Comparison of ENCODE assay signal across 19 mouse cellular contexts in genomic region chr5:23586531-23587453, GRCm38 (mm10).
DNase-seq lines count a peak whose midpoint lies in the region; ATAC-seq lines count a peak whose summit lies in the region.
"Had no signal": no experiment of that assay in that cellular context is flagged by ENCODE, and none has a peak within 500 bp of the region (broad histone marks: within the 10 kb centered on the region; RNA-seq: fewer than 3 reads in every experiment).

No protein-coding gene starts in this region.

- no peaks in the 10 kb centered on the region for H3K9me3 ChIP-seq in liver, embryonic 16.5 days (replicated peaks; ENCODE audit: control insufficient read depth, low read length)
- no peaks in the 10 kb centered on the region for H3K9me3 ChIP-seq in liver, embryonic 11.5 days (ENCODE audit: control insufficient read depth, low read length)
- no peaks in the 10 kb centered on the region for H3K9me3 ChIP-seq in embryonic facial prominence, embryonic 12.5 days
- H3K9me3 ChIP-seq: G1E; limb, embryonic 13.5 days had no signal

- H3K4me2 ChIP-seq in liver, embryonic 16.5 days (ENCODE audit: low read depth, low read length): no peak overlapping the region
- no peak overlapping the region; the same call in 1 of the 2 replicates for H3K4me2 ChIP-seq in liver, embryonic 11.5 days
- no peak overlapping the region for H3K4me2 ChIP-seq in embryonic facial prominence, embryonic 12.5 days (replicated peaks)
- H3K4me2 ChIP-seq: limb, embryonic 13.5 days had no signal

- ATAC-seq in liver, embryonic 16.5 days (ENCODE audit: low read depth): peak; percentile 56
- ATAC-seq in liver, embryonic 11.5 days (replicated peaks; ENCODE audit: low FRiP score): no peak
- ATAC-seq in embryonic facial prominence, embryonic 12.5 days (ENCODE audit: insufficient number of reproducible peaks, insufficient read depth, low FRiP score, low TSS enrichment): 0 out of 2 replicates have a peak, but pooled peaks have one; percentile 52
- ATAC-seq: forebrain, postnatal 0 days; midbrain, embryonic 16.5 days had no signal

- H3K27ac ChIP-seq in liver, embryonic 16.5 days (ENCODE audit: low read length): no peak overlapping the region
- H3K27ac ChIP-seq in liver, embryonic 11.5 days (ENCODE audit: low read depth, low read length): no peak overlapping the region
- no peak overlapping the region for H3K27ac ChIP-seq in embryonic facial prominence, embryonic 12.5 days
- H3K27ac ChIP-seq: limb, embryonic 13.5 days had no signal

- H3K4me1 ChIP-seq in liver, embryonic 16.5 days (ENCODE audit: control insufficient read depth, low read depth, low read length): no peaks in the 10 kb centered on the region
- peaks cover 2% of the 10 kb centered on the region; the same call in 1 of the 2 replicates for H3K4me1 ChIP-seq in liver, embryonic 11.5 days (replicated peaks; ENCODE audit: control insufficient read depth, insufficient read depth, low read length)
- H3K4me1 ChIP-seq in embryonic facial prominence, embryonic 12.5 days: peaks cover 17% of the 10 kb centered on the region; the same call in 1 of the 2 replicates

- H3K27me3 ChIP-seq in liver, embryonic 16.5 days (ENCODE audit: control insufficient read depth, insufficient read depth, low read depth, low read length): no peaks in the 10 kb centered on the region
- no peaks in the 10 kb centered on the region for H3K27me3 ChIP-seq in liver, embryonic 11.5 days (replicated peaks; ENCODE audit: control insufficient read depth, insufficient read depth, low read length)
- no peaks in the 10 kb centered on the region for H3K27me3 ChIP-seq in embryonic facial prominence, embryonic 12.5 days
- H3K27me3 ChIP-seq: limb, embryonic 13.5 days had no signal

- H3K36me3 ChIP-seq in liver, embryonic 16.5 days (ENCODE audit: control insufficient read depth, insufficient read depth): no peaks in the 10 kb centered on the region
- no peaks in the 10 kb centered on the region for H3K36me3 ChIP-seq in liver, embryonic 11.5 days (ENCODE audit: control insufficient read depth, insufficient read depth, low read length)
- no peaks in the 10 kb centered on the region for H3K36me3 ChIP-seq in embryonic facial prominence, embryonic 12.5 days
- H3K36me3 ChIP-seq: limb, embryonic 13.5 days had no signal

- WGBS in liver, embryonic 16.5 days (ENCODE audit: insufficient replicate concordance): 66% methylated on average over 13 of the region's 13 CpGs
- WGBS in liver, embryonic 11.5 days: 78% methylated on average over 13 of the region's 13 CpGs
- 78% methylated on average over 13 of the region's 13 CpGs for WGBS in embryonic facial prominence, embryonic 12.5 days

- H3K9ac ChIP-seq in liver, embryonic 16.5 days (ENCODE audit: low read depth, low read length): no peak overlapping the region
- no peak overlapping the region for H3K9ac ChIP-seq in liver, embryonic 11.5 days (ENCODE audit: low read depth, low read length)
- no peak overlapping the region for H3K9ac ChIP-seq in embryonic facial prominence, embryonic 12.5 days
- H3K9ac ChIP-seq: forebrain, postnatal 0 days; limb, embryonic 13.5 days had no signal

- DNase-seq in liver, embryonic 11.5 days (ENCODE audit: low spot score): no peak
- peak; percentile 12 for DNase-seq in forelimb bud, embryonic 11.5 days (ENCODE audit: low read depth, low spot score)
- peak; percentile 18 for DNase-seq in skeletal muscle tissue, adult 2 months (ENCODE audit: low read depth, low spot score)
- no peak for DNase-seq in urinary bladder, postnatal 4 days (ENCODE audit: low spot score in 2 of 2)
- no peak for DNase-seq in layer of hippocampus, adult 11-12 months (ENCODE audit: low spot score)
- DNase-seq: adrenal gland, postnatal 25 days; cerebellum, adult 11-12 months; cerebellum, postnatal 14 days; forebrain, postnatal 0 days; kidney, adult 9 months; kidney, postnatal 36 days; lung, adult 18-20 months; lung, postnatal 14 days; thymus, postnatal 14 days had no signal

- H3K4me3 ChIP-seq in liver, embryonic 16.5 days (ENCODE audit: low read depth, low read length): no peak overlapping the region
- no peak overlapping the region for H3K4me3 ChIP-seq in liver, embryonic 11.5 days (ENCODE audit: low read depth, low read length)
- H3K4me3 ChIP-seq in embryonic facial prominence, embryonic 12.5 days: no peak overlapping the region
- H3K4me3 ChIP-seq: limb, embryonic 13.5 days had no signal

Comparison
In these comparisons a context has a peak if more than half of its experiments do, and no peak if none do; other contexts are left out.
1. DNase-seq: peak in forelimb bud, embryonic 11.5 days (single experiment) and skeletal muscle tissue, adult 2 months (single experiment); none in liver, embryonic 11.5 days (single experiment), urinary bladder, postnatal 4 days (0 of 2) and layer of hippocampus, adult 11-12 months (single experiment).